Mouse (Mus musculus): ENCODE measurements around the gene Tmem238. TPM values are rescaled to one million over a fixed set of nuclear protein-coding genes. Genes with fewer than 3 reads are reported as not detected.

Tmem238 gene
- polyA plus RNA-seq (2014; fragmentation: Illumina TruSeq; extraction: RNeasy Lipid Tissue Mini Kit (QIAGEN cat#74804); ENCODE audit: insufficient read depth, low read depth, low replicate concordance), result 8.3 TPM

DNA sequence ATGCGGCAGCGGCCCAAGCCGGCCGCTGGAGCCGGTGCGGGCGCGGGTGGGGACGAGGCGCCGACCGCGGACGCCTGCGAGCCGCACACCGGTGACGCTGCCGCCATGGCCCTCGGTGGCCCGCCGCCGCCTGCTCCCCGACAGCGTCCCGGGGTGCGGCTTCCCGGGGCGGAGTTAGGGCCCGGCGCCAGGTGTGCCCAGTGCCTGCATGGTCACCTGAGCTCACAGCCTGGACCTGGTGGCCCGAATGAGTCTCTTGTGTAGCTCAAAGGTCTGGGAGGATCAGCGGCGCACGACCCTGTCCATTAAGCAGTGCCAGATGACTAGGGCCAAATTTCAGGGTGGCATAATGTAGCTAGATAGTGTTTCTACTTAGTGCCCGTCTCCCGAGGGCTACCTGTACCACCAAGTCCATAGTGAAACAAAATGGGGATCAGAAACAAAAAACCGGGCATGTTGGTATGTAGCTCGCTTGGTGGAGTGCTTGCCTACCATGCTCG, at the start of gene Tmem238:
Gene Tmem238 (minus strand): TSS at position 221 of the 500 bp plus-strand sequence.

DNA sequence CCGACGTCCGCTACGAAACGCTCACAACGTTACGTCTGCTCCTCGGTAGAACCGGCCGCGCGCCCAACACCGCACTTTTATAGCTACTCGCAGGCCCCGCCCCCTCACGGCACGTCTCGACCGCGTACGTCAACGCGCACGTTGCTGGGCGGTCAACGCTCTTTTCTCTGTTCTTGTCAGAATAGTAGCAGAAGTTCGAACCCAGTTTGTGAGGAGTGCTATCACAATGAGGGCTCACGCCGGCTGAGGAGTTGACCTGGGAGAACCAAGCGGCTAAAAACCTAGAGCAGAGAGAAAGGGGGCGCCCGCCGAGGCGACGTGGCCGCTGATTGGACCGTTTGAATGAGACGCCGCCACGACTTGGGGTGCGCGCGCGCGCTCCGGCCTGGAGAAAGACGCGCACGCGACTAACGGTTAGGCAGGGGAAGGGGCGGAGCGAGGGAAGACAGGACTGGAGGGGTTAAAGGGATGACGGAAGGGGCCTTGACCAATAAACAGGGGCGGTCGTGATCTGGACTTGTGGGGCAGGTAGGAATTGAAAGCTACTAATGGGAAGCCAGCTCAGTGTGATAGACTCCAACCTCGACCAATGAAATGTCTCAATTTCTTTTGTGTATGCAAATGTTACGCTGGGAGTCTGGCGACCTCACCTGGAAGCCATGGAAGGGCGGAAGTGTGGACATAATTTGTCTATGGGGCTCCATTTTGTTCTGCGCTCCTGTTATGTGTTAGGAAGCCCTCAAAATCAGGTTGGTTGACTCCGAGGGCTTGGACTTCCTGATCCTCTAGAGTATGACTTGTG, 23.0 kb upstream of the Tmem238 start, which contains the start of gene Ube2s:
Gene Ube2s (minus strand): TSS at position 288 of the 802 bp plus-strand sequence.

DNA sequence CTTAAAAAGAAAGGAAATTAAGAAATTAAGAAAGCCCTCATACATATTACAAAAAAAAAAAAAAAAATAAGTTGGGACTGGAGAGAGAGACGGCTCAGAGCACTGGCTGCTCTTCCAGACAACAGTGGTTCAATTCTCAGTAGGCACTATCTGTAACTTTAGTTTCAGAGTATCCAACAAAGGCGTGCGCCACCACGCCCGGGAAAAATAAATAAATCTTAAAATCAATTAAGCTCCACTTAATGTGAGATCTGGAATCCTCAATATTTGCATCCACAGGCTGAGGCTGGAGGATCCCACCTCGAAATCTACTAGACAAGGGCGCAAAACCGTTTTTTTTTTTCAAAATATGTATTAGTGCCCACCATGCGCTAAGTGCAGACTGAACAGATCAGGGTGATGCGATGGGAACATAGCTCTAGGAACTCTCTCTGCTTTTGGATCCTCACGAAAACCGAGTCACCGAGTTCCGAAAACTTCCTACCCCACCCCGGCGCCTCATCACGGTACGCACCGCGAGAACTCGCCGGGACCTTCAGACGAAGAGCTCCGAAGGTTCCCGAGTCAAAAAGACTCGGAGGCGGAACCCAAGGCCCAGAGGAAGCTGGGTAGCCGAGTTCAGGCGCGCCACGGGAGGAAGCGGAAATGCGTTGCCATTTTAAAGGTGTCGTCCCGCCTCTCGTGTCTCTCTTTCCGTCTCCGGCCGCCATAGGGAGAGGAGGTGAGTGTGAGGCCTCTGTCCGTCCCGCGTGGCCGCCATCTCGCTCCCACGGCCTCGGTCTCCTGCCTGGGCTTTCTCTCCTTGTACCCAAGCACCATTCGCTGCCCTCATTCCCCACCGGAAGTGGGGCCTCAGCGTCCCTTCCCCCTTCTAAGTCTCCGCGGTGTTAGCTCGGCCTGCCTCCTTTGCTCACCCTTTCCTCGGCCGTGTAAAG, 3.1 kb upstream of the Tmem238 start, which contains the start of gene Rpl28:
Gene Rpl28 (plus strand): TSS at position 597 of the 935 bp plus-strand sequence.

DNA sequence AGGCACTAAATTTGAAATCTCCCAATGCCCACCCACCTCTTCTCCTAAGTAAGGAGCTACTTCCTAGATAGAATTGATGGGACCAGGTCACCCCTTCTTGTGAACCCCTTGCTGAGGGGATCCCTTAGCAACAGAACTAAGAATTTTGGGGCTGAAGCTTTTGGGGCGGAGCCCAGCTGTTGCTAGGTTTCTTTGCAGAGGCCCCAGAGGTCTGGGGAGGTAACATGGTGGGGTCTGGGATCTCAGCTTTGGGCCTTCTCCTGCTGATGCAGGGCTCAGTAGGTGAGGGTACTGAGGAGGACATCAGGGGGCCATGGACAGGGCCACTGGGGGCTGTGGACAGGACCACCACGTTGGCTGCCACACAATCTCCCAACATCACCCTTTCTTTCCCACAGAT, 6.7 kb downstream of the Tmem238 start, which contains the start of the genes Il11 and Tmem190:
Gene Il11 (minus strand): TSS at position 101 of the 400 bp plus-strand sequence.
Gene Tmem190 (plus strand): TSS at position 179 of the 400 bp plus-strand sequence.

DNA sequence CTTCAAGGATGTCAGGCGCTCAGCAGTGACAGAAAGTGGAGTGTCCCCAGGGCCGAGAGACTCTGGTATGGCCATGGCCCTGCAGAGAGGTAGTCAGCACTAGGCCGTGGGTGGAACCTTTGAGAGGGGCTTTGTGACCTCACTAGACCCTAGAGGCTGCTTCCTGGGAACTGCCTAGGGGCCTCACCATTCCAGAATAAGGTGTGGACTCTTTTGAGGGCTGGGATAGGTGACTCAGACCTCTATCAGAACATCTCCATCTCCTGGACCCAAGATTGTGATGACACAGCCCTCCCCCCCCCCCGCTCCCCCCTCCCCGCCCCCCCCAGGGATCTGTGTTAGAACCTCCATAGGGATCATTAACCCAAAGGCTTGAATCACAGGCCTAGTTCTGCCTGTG, 18.3 kb downstream of the Tmem238 start, which contains the start of gene Fam71e2:
Gene Fam71e2 (minus strand): TSS at position 101 of the 400 bp plus-strand sequence.

DNA sequence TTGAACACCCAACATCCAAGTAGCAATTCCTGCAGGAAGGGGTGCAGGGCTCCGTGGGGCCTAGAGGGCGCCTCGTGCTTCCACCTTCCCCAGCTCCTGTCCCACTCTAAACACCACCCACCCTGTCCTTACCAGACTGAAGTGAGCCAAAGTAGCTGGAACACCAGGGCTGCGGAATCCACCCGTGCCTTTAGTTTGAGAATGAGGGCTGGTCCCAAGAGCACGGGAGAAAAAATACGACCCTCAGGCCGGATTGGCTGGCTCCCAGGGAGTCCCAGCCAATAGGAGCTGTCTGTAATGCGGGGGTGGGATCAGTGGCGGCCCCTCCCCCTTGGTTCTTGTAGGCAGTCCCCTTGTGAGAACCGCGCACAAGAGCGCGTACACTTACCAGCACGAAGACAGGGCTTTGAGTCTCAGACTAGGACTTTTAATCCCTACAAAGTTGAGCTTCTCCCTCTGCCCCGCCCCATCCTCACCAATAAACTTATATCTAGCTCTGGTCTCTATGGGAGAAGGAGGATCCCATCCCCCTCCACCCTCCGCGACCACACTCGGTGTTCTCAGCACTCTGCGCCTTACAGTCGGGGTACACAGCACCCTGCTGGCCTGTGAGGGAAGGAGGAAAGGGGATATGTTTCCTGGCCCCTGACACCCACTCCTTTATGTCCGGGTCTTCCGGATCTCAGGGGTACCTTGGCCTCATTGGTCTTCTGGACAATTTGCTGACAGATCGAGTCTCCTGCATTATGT, 36.5 kb downstream of the Tmem238 start, which contains the start of gene Cox6b2:
Gene Cox6b2 (minus strand): TSS at position 274 of the 750 bp plus-strand sequence.

DNA sequence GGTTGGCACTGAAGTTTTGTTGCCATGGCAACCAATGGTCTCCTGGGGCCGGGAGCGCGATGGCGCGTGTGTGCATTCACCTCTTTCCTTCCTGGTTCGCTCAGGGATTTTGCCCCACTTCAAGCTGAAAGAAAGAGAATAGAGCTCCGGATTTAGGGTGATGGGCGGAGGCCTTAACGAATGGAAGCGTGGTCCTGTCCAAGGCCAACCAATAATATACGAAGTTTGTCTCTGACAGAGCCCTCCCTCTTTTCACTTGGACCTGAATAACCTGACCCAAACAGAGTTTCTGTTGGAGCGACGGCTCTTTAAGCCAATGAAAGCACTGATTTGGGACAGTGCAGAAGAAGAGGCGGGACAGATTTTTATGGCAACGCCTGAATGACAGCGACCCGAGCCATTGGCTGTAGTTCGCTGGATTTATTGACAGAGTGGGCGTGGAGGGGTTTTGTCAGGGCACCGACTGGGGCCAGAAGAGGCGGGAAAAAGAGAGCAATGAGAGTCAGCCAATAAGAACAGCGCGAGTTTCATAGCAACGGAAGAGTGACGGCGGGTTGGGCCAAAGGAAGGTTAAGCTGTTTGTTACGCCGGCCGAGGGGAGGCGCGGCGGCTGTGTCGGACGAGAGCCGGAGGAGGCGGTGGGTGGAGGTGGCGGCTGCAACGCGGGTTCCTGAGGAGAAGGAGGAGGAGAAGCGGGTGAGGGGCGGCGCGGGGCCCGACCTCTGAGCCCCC, 49.7 kb downstream of the Tmem238 start, which contains the start of gene Kmt5c:
Gene Kmt5c (plus strand): TSS at position 572 of the 732 bp plus-strand sequence.

Other genes starting within 250 kb of the Tmem238 start
- gene Syt5, start 242.1 kb downstream of the Tmem238 start, polyA plus RNA-seq (2014; fragmentation: Illumina TruSeq; extraction: RNeasy Lipid Tissue Mini Kit (QIAGEN cat#74804); ENCODE audit: insufficient read depth, low read depth, low replicate concordance), result 10.7 TPM
- 0.21 TPM for gene Ptprh, start 185.6 kb downstream of the Tmem238 start, polyA plus RNA-seq (2014; fragmentation: Illumina TruSeq; extraction: RNeasy Lipid Tissue Mini Kit (QIAGEN cat#74804); ENCODE audit: insufficient read depth, low read depth, low replicate concordance)
- gene Tmem86b, start 158.2 kb downstream of the Tmem238 start, polyA plus RNA-seq (2014; fragmentation: Illumina TruSeq; extraction: RNeasy Lipid Tissue Mini Kit (QIAGEN cat#74804); ENCODE audit: insufficient read depth, low read depth, low replicate concordance), result 2.6 TPM
- 37.5 TPM for gene Ppp6r1, start 130.6 kb downstream of the Tmem238 start, polyA plus RNA-seq (2014; fragmentation: Illumina TruSeq; extraction: RNeasy Lipid Tissue Mini Kit (QIAGEN cat#74804); ENCODE audit: insufficient read depth, low read depth, low replicate concordance)
- gene Hspbp1, start 104.6 kb downstream of the Tmem238 start, polyA plus RNA-seq (2014; fragmentation: Illumina TruSeq; extraction: RNeasy Lipid Tissue Mini Kit (QIAGEN cat#74804); ENCODE audit: insufficient read depth, low read depth, low replicate concordance), result 36.3 TPM
- 1.5 TPM for gene Brsk1, start 99.1 kb downstream of the Tmem238 start, polyA plus RNA-seq (2014; fragmentation: Illumina TruSeq; extraction: RNeasy Lipid Tissue Mini Kit (QIAGEN cat#74804); ENCODE audit: insufficient read depth, low read depth, low replicate concordance)
- gene Tmem150b, start 64.4 kb downstream of the Tmem238 start, polyA plus RNA-seq (2014; fragmentation: Illumina TruSeq; extraction: RNeasy Lipid Tissue Mini Kit (QIAGEN cat#74804); ENCODE audit: insufficient read depth, low read depth, low replicate concordance), result 1.7 TPM
- gene Kmt5c, start 49.5 kb downstream of the Tmem238 start, polyA plus RNA-seq (2014; fragmentation: Illumina TruSeq; extraction: RNeasy Lipid Tissue Mini Kit (QIAGEN cat#74804); ENCODE audit: insufficient read depth, low read depth, low replicate concordance), result 17.6 TPM
- gene Cox6b2, start 36.6 kb downstream of the Tmem238 start, polyA plus RNA-seq (2014; fragmentation: Illumina TruSeq; extraction: RNeasy Lipid Tissue Mini Kit (QIAGEN cat#74804); ENCODE audit: insufficient read depth, low read depth, low replicate concordance), result 80.5 TPM
- not detected for gene Fam71e2, start 18.4 kb downstream of the Tmem238 start, polyA plus RNA-seq (2014; fragmentation: Illumina TruSeq; extraction: RNeasy Lipid Tissue Mini Kit (QIAGEN cat#74804); ENCODE audit: insufficient read depth, low read depth, low replicate concordance)
- 0.53 TPM for gene Il11, start 6.8 kb downstream of the Tmem238 start, polyA plus RNA-seq (2014; fragmentation: Illumina TruSeq; extraction: RNeasy Lipid Tissue Mini Kit (QIAGEN cat#74804); ENCODE audit: insufficient read depth, low read depth, low replicate concordance)
- gene Tmem190, start 6.7 kb downstream of the Tmem238 start, polyA plus RNA-seq (2014; fragmentation: Illumina TruSeq; extraction: RNeasy Lipid Tissue Mini Kit (QIAGEN cat#74804); ENCODE audit: insufficient read depth, low read depth, low replicate concordance), result not detected
- gene Rpl28, start 3.2 kb upstream of the Tmem238 start, polyA plus RNA-seq (2014; fragmentation: Illumina TruSeq; extraction: RNeasy Lipid Tissue Mini Kit (QIAGEN cat#74804); ENCODE audit: insufficient read depth, low read depth, low replicate concordance), result 809 TPM
- 128 TPM for gene Ube2s, start 22.9 kb upstream of the Tmem238 start, polyA plus RNA-seq (2014; fragmentation: Illumina TruSeq; extraction: RNeasy Lipid Tissue Mini Kit (QIAGEN cat#74804); ENCODE audit: insufficient read depth, low read depth, low replicate concordance)
- gene Shisa7, start 55.0 kb upstream of the Tmem238 start, polyA plus RNA-seq (2014; fragmentation: Illumina TruSeq; extraction: RNeasy Lipid Tissue Mini Kit (QIAGEN cat#74804); ENCODE audit: insufficient read depth, low read depth, low replicate concordance), result 0.48 TPM
- gene Isoc2b, start 80.6 kb upstream of the Tmem238 start, polyA plus RNA-seq (2014; fragmentation: Illumina TruSeq; extraction: RNeasy Lipid Tissue Mini Kit (QIAGEN cat#74804); ENCODE audit: insufficient read depth, low read depth, low replicate concordance), result 15.3 TPM
- 15.4 TPM for gene Isoc2a, start 87.5 kb upstream of the Tmem238 start, polyA plus RNA-seq (2014; fragmentation: Illumina TruSeq; extraction: RNeasy Lipid Tissue Mini Kit (QIAGEN cat#74804); ENCODE audit: insufficient read depth, low read depth, low replicate concordance)
- not detected for gene Gm36210, start 116.9 kb upstream of the Tmem238 start, polyA plus RNA-seq (2014; fragmentation: Illumina TruSeq; extraction: RNeasy Lipid Tissue Mini Kit (QIAGEN cat#74804); ENCODE audit: insufficient read depth, low read depth, low replicate concordance)
- gene Zfp628, start 125.6 kb upstream of the Tmem238 start, polyA plus RNA-seq (2014; fragmentation: Illumina TruSeq; extraction: RNeasy Lipid Tissue Mini Kit (QIAGEN cat#74804); ENCODE audit: insufficient read depth, low read depth, low replicate concordance), result 3.6 TPM
- gene Nat14, start 132.4 kb upstream of the Tmem238 start, polyA plus RNA-seq (2014; fragmentation: Illumina TruSeq; extraction: RNeasy Lipid Tissue Mini Kit (QIAGEN cat#74804); ENCODE audit: insufficient read depth, low read depth, low replicate concordance), result 6.2 TPM
- 1.6 TPM for gene Ssc5d, start 136.1 kb upstream of the Tmem238 start, polyA plus RNA-seq (2014; fragmentation: Illumina TruSeq; extraction: RNeasy Lipid Tissue Mini Kit (QIAGEN cat#74804); ENCODE audit: insufficient read depth, low read depth, low replicate concordance)
- gene Sbk2, start 174.8 kb upstream of the Tmem238 start, polyA plus RNA-seq (2014; fragmentation: Illumina TruSeq; extraction: RNeasy Lipid Tissue Mini Kit (QIAGEN cat#74804); ENCODE audit: insufficient read depth, low read depth, low replicate concordance), result 3.0 TPM
- gene Sbk3, start 181.5 kb upstream of the Tmem238 start, polyA plus RNA-seq (2014; fragmentation: Illumina TruSeq; extraction: RNeasy Lipid Tissue Mini Kit (QIAGEN cat#74804); ENCODE audit: insufficient read depth, low read depth, low replicate concordance), result 4.7 TPM
- gene Zfp579, start 206.5 kb upstream of the Tmem238 start, polyA plus RNA-seq (2014; fragmentation: Illumina TruSeq; extraction: RNeasy Lipid Tissue Mini Kit (QIAGEN cat#74804); ENCODE audit: insufficient read depth, low read depth, low replicate concordance), result 23.2 TPM
- 22.7 TPM for gene Zfp524, start 224.8 kb upstream of the Tmem238 start, polyA plus RNA-seq (2014; fragmentation: Illumina TruSeq; extraction: RNeasy Lipid Tissue Mini Kit (QIAGEN cat#74804); ENCODE audit: insufficient read depth, low read depth, low replicate concordance)
- gene Fiz1, start 225.0 kb upstream of the Tmem238 start, polyA plus RNA-seq (2014; fragmentation: Illumina TruSeq; extraction: RNeasy Lipid Tissue Mini Kit (QIAGEN cat#74804); ENCODE audit: insufficient read depth, low read depth, low replicate concordance), result 14.4 TPM
- gene Gm44973, start 225.8 kb upstream of the Tmem238 start, polyA plus RNA-seq (2014; fragmentation: Illumina TruSeq; extraction: RNeasy Lipid Tissue Mini Kit (QIAGEN cat#74804); ENCODE audit: insufficient read depth, low read depth, low replicate concordance), result not detected
- gene Zfp865, start 230.7 kb upstream of the Tmem238 start, polyA plus RNA-seq (2014; fragmentation: Illumina TruSeq; extraction: RNeasy Lipid Tissue Mini Kit (QIAGEN cat#74804); ENCODE audit: insufficient read depth, low read depth, low replicate concordance), result 8.2 TPM
- gene Ccdc106, start 230.9 kb upstream of the Tmem238 start, polyA plus RNA-seq (2014; fragmentation: Illumina TruSeq; extraction: RNeasy Lipid Tissue Mini Kit (QIAGEN cat#74804); ENCODE audit: insufficient read depth, low read depth, low replicate concordance), result not detected
- not detected for gene 4632433K11Rik, start 244.5 kb upstream of the Tmem238 start, polyA plus RNA-seq (2014; fragmentation: Illumina TruSeq; extraction: RNeasy Lipid Tissue Mini Kit (QIAGEN cat#74804); ENCODE audit: insufficient read depth, low read depth, low replicate concordance)
- 2.8 TPM for gene Zfp784, start 248.8 kb upstream of the Tmem238 start, polyA plus RNA-seq (2014; fragmentation: Illumina TruSeq; extraction: RNeasy Lipid Tissue Mini Kit (QIAGEN cat#74804); ENCODE audit: insufficient read depth, low read depth, low replicate concordance)

Measured in lung, adult 10 weeks (tissue).